Mouse (Mus musculus) heart, embryonic 11.5 days (tissue): ENCODE measurements around the gene Pla2g2c. TPM values are rescaled to one million over a fixed set of nuclear protein-coding genes. Genes with fewer than 3 reads are reported as not detected.

ENCODE experiments used
- ATAC-seq: fragments of 200-750 bp; cut with Nextera tagmentation; replicated peaks from 2 replicates; pipeline ENCODE4 v1.8.0; 2017; ENCODE audit warnings: moderate library complexity; ENCODE audit not compliant: insufficient number of reproducible peaks, low FRiP score, low TSS enrichment
- H3K27ac ChIP-seq: fragments of 300-500 bp; sonication (generic); 2 replicates; pipeline ENCODE4 v1.5.1; 2014; ENCODE audit warnings: mild to moderate bottlenecking, low read depth, low read length
- H3K27me3 ChIP-seq: fragments of 300-500 bp; sonication (generic); 2 replicates; pipeline ENCODE4 v1.6.1; 2014; ENCODE audit warnings: mild to moderate bottlenecking, low read length, mixed read lengths; ENCODE audit not compliant: control insufficient read depth, insufficient read depth
- H3K36me3 ChIP-seq: fragments of 300-500 bp; sonication (generic); 2 replicates; pipeline ENCODE4 v1.6.1; 2014; ENCODE audit warnings: mild to moderate bottlenecking, low read length, moderate library complexity, mixed read lengths; ENCODE audit not compliant: control insufficient read depth, insufficient read depth
- H3K4me1 ChIP-seq: fragments of 300-500 bp; sonication (generic); 2 replicates; pipeline ENCODE4 v1.6.1; 2014; ENCODE audit warnings: low read length; ENCODE audit not compliant: control insufficient read depth, insufficient read depth
- H3K4me2 ChIP-seq: fragments of 300-500 bp; sonication (generic); 2 replicates; pipeline ENCODE4 v1.6.1; 2014; ENCODE audit warnings: mild to moderate bottlenecking, moderate library complexity
- H3K4me3 ChIP-seq: fragments of 300-500 bp; sonication (generic); 2 replicates; pipeline ENCODE4 v1.5.1; 2014; ENCODE audit warnings: low read depth, low read length
- H3K9ac ChIP-seq: fragments of 300-500 bp; sonication (generic); 2 replicates; pipeline ENCODE4 v1.6.1; 2014; ENCODE audit warnings: mild to moderate bottlenecking, low read depth, low read length, moderate library complexity
- H3K9me3 ChIP-seq: fragments of 300-500 bp; sonication (generic); replicated peaks from 2 replicates; pipeline ENCODE4 v1.6.1; 2016; ENCODE audit warnings: low read length; ENCODE audit not compliant: control insufficient read depth
- WGBS: fragments of 180-500 bp; shearing (Covaris S2); extraction: QIAGEN DNeasy Blood & Tissue Kit; methylation state at CpG from one replicate; pipeline ENCODE4 v1.1.7; 2014; ENCODE audit not compliant: insufficient replicate concordance; 5-methylcytosine and 5-hydroxymethylcytosine counted together
- polyA plus RNA-seq: library from polyadenylated mRNA; unstranded; fragments of >200 nt; fragmentation: Nextera tagmentation; extraction: Ambion mirVana; gene quantifications from 2 replicates; pipeline ENCODE4 v1.2.1, GENCODE M21; 2014

Gene Pla2g2c
- polyA plus RNA-seq, 1 experiment from 2014 or later: 0.52 TPM

DNA sequence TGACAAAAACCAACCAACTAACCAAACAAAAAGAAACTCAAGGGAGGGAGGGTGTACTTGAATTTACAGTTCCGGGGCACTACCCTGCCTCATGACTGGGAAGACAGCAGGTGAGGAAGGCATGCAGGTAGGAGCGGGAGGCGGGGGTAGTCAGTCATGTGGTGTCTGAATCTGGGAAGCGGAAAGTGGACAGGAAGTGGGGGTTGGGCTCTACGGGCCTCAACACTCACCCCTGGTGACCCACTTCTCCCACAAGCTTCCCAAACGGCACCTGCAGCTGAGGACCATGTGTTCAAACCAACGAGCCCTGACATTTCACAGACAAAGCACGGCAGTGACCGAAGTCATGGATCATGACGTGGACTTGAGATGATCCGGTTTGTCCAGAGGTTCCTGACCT lies 12.5 kb upstream of the Pla2g2c start:
- Histone ChIP-seq H3K4me3 (no peak overlapping the region), H3K27ac (no peak overlapping the region), H3K27me3 (0 out of 2 replicates have a peak, but pooled peaks cover 2% of the 10 kb centered on the region), H3K9me3 (no peaks in the 10 kb centered on the region), H3K9ac (no peak overlapping the region), H3K36me3 (no peaks in the 10 kb centered on the region), H3K4me2 (no peak overlapping the region), H3K4me1 (no peaks in the 10 kb centered on the region)
- ATAC-seq: no peak
- 79% methylated on average over 11 of the region's 11 CpGs for WGBS

DNA sequence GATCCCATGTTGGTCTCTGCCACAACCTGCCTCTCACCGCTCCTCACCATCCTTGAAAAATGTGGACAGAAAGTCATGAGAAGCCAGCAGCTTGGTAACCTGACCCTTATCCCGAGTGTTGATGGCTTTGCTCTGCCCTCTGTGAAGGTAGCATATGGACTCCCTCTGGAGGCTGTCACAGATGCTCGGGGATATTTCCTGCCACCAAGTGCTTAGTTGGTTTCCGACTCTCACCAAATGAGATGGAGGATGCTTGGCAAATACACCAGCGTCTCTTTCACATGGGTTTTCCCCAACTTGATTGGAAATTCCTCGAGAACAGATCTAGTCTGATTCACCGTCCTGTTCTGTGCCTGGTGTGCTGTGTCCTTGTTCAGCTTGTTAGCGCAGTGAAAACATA lies 12.0 kb upstream of the Pla2g2c start:
- H3K9me3 ChIP-seq: no peaks in the 10 kb centered on the region
- no peaks in the 10 kb centered on the region for H3K4me1 ChIP-seq
- no peaks in the 10 kb centered on the region for H3K36me3 ChIP-seq
- 0 out of 2 replicates have a peak, but pooled peaks cover 2% of the 10 kb centered on the region for H3K27me3 ChIP-seq
- H3K9ac ChIP-seq: no peak overlapping the region
- 69% methylated on average over 8 of the region's 8 CpGs for WGBS
- H3K4me2 ChIP-seq: no peak overlapping the region
- no peak for ATAC-seq
- H3K4me3 ChIP-seq: no peak overlapping the region
- H3K27ac ChIP-seq: no peak overlapping the region

DNA sequence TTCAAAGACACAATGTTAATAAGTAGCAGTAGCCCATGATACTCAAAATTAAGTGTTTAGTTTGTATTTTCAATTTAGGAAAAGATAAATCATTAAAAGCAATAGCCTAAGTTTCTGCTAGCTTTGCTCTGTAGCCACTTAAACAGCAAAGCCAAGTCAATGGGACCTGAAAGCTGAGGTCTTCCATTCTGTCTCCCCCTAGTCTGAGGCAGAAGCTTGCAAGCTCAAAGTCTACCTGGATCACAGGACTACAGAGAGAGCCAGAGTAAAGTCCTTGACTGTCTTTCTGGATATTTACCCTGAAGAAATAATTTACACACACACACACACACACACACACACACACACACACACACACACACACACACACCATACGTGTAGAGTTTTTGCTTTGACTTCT lies 10.4 kb upstream of the Pla2g2c start:
- no peak for ATAC-seq
- Histone ChIP-seq H3K9ac (no peak overlapping the region), H3K9me3 (no peaks in the 10 kb centered on the region), H3K4me2 (no peak overlapping the region), H3K4me1 (no peaks in the 10 kb centered on the region), H3K27me3 (0 out of 2 replicates have a peak, but pooled peaks cover 2% of the 10 kb centered on the region), H3K36me3 (no peaks in the 10 kb centered on the region), H3K27ac (no peak overlapping the region), H3K4me3 (no peak overlapping the region)
- 67% methylated on average over 1 of the region's 1 CpGs for WGBS

DNA sequence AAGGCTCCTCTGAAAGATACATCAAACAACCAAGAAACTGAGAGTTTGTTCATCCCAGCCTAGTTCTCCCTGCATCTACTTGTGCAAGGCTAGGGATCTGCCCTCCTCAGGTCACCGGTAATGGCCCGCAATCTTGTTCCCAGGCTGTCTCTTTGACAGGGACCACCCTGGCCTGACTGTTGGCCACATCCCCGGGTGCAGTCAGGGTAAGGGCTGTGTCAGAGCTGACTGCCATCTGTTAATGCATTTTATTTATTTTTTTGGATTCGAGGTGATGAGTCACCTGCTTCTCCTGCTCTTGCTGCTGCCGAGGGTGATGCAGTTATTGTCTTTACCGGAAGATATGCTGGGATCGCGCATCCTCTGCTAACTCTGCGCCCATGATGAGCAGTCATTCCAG lies 7.9 kb upstream of the Pla2g2c start:
- Histone ChIP-seq H3K27ac (no peak overlapping the region), H3K9me3 (no peaks in the 10 kb centered on the region), H3K27me3 (0 out of 2 replicates have a peak, but pooled peaks cover 3% of the 10 kb centered on the region), H3K36me3 (no peaks in the 10 kb centered on the region; the same call in 1 of the 2 replicates), H3K9ac (no peak overlapping the region), H3K4me3 (no peak overlapping the region), H3K4me2 (no peak overlapping the region), H3K4me1 (no peaks in the 10 kb centered on the region)
- WGBS: 76% methylated on average over 9 of the region's 9 CpGs
- ATAC-seq: no peak

DNA sequence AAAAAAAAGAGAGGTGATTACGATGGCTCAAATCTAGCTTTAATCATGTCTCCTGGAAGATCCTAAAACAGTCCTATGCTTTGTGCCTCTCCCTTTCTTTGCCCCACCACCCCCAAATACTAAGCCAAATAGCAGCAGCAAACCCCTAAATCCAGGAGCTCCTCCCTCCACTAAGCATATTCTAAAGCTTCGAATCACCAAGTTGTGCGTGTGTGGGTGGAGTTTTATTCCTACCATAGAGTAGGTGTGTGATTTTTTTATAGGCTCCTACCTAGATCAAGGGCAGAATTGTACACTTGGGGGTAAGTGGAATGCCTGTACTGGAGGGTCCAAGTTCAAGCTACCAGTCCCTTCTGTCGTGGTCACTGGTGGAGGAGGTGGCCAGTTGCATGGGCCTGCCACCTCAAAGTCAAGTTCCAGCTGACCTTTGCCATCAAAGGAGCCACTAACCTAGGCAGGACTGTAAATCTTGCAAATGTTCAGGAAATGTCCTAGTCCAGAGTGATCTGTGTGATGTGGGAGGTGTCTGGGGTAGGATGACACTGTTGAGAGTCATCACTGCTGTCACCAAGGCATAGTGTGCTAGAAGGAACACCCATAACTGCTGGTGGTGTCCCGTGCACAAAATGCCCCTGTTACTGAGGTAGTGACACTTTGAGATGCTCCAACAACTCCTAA lies 5.9 kb upstream of the Pla2g2c start:
- Histone ChIP-seq H3K4me1 (peaks cover 2% of the 10 kb centered on the region), H3K27ac (no peak overlapping the region), H3K9me3 (no peaks in the 10 kb centered on the region), H3K4me3 (no peak overlapping the region), H3K4me2 (no peak overlapping the region), H3K36me3 (no peaks in the 10 kb centered on the region; the same call in 1 of the 2 replicates), H3K9ac (no peak overlapping the region), H3K27me3 (0 out of 2 replicates have a peak, but pooled peaks cover 3% of the 10 kb centered on the region)
- ATAC-seq: no peak
- 64% methylated on average over 5 of the region's 5 CpGs for WGBS

DNA sequence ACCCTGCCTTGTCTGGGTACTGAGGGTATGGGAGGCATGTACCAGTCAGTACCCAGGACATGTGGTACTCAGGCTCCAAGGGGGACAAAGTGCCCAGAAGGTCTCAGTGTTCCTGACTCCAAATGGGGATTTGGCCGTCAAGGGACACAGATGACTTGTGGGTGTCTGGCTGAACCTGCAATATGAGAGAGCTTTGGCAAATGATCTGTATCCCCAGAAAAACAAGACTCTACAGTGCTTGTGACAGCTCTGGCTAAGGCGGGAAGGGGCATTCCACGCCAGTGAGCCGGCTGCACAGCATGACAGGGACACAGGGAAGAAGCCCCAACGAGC lies 5.4 kb upstream of the Pla2g2c start:
- no peak overlapping the region for H3K9ac ChIP-seq
- H3K27me3 ChIP-seq: 0 out of 2 replicates have a peak, but pooled peaks cover 3% of the 10 kb centered on the region
- peaks cover 7% of the 10 kb centered on the region for H3K4me1 ChIP-seq
- H3K4me3 ChIP-seq: no peak overlapping the region
- H3K9me3 ChIP-seq: no peaks in the 10 kb centered on the region
- H3K27ac ChIP-seq: no peak overlapping the region
- no peaks in the 10 kb centered on the region; the same call in 1 of the 2 replicates for H3K36me3 ChIP-seq
- no peak for ATAC-seq
- H3K4me2 ChIP-seq: no peak overlapping the region
- WGBS: 77% methylated on average over 5 of the region's 5 CpGs

DNA sequence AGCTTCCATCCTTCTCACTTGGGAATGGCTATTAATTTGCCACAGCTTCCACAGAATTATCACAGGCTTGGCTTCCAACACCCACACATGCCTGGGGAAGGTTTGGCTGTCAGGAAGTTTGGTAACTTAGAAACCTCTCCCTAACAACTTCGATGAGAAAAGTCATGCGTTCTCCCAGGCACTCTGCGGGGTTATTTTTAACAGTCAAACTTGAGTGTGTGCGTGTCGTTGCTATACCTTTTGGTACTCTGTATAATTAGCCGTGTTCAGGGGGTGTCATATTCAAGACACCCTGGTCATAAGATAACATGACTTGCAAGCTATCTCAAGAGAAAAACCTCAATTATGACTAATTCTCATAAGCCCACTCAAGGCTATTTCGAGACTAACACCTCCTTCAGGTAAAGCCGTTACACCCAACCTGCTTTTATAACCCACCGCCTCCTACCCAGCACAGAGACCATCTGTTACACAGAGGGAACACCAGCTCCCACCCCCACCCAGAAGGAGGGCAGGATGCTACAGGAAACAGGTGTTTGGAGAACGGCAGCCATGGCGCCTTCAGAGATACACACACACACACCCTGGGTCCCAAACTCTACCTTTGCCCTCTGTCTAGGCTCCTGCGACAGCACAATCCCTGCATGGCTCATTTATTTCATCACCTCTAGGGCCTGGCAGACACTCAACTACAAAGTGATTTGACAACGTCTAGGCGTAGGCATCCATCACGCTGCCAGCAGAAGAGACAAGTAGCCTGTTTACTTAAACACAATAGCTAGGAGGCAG lies 905 bp upstream of the Pla2g2c start:
- Histone ChIP-seq H3K4me2 (no peak overlapping the region), H3K4me3 (no peak overlapping the region), H3K9ac (no peak overlapping the region), H3K4me1 (peaks cover 22% of the 10 kb centered on the region), H3K27me3 (0 out of 2 replicates have a peak, but pooled peaks cover 3% of the 10 kb centered on the region), H3K36me3 (no peaks in the 10 kb centered on the region; the same call in 1 of the 2 replicates), H3K9me3 (no peaks in the 10 kb centered on the region), H3K27ac (no peak overlapping the region)
- ATAC-seq: no peak
- WGBS: 41% methylated on average over 15 of the region's 15 CpGs

DNA sequence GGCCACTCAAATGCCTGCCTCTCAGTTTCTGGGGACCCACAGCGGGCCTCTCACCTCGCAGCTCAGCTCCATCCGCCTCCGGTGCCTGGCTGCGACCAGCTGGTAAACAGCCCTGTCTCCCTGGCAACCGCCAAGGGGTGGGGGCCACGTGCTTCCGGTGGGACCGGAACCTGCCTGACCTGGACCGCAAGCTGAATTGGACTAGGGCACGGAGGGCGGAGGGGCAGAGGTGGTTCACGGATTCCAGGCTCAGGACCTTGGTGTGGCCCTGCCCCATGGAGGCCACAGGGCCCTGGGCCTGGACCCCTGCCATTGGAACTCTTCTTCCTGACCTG lies 502 bp downstream of the Pla2g2c start:
- 0 out of 2 replicates have a peak, but pooled peaks cover 3% of the 10 kb centered on the region for H3K27me3 ChIP-seq
- no peaks in the 10 kb centered on the region for H3K9me3 ChIP-seq
- H3K4me1 ChIP-seq: peaks cover 22% of the 10 kb centered on the region
- peak; percentile 43; the same call in 1 of the 2 replicates for ATAC-seq
- 3% methylated on average over 13 of the region's 13 CpGs for WGBS
- no peak overlapping the region for H3K9ac ChIP-seq
- H3K4me2 ChIP-seq: peak overlapping the region; percentile 54
- H3K4me3 ChIP-seq: peak overlapping the region; percentile 10
- H3K36me3 ChIP-seq: no peaks in the 10 kb centered on the region; the same call in 1 of the 2 replicates
- H3K27ac ChIP-seq: peak overlapping the region; percentile 54
